Mouse (Mus musculus): Measurements from ENCODE around the gene Dppa2. TPM values are rescaled to one million over a fixed set of nuclear protein-coding genes. Genes with fewer than 3 reads are reported as not detected.
"Not testable (repeated sequence)": the region's sequence is repeated elsewhere in the genome, so short reads cannot be mapped to it uniquely, and the experiment has no call there.

The Dppa2 gene
- not detected for total RNA-seq (2021)
- long read RNA-seq, experiment 1 = 0 reads
- long read RNA-seq, experiment 2 = 0 reads

- DNase-seq (ENCODE audit: low spot score in 2 of 2) = no peak
Observed at GRCm38 (mm10) chr16:48303509-48303908, at the start of gene Dppa2. Gene Dppa2, plus strand, starts transcription at chr16:48303908.

GRCm38 (mm10) chr16:48254584-48254983 lies 49.1 kb upstream of the Dppa2 start:
- DNase-seq (ENCODE audit: low spot score in 2 of 2) = no peak

DNA sequence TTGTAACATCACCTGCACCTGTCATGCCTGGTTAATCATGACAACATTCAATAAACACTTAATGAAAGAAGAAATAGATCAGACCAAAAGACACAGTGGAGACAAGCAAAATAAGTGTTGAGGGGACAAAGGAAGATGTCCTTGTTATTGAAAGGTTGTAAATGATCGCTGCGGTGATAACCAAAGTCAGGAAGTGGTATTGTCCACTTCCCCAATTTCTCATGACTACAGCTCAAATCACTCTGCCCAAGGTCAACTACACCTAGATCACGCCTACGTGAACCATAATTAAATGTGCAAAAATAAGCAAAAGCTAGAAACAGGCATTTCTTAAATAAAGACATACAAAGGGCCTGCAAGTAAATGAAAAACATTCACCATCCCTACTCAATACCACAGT lies 44.2 kb upstream of the Dppa2 start:
- no peak for DNase-seq (ENCODE audit: low spot score in 2 of 2)

- no peak for DNase-seq (ENCODE audit: low spot score in 2 of 2)
Observed at GRCm38 (mm10) chr16:48262901-48263300, 40.8 kb upstream of the Dppa2 start.

- DNase-seq (ENCODE audit: low spot score in 2 of 2) = no peak
Observed at GRCm38 (mm10) chr16:48265856-48266255, 37.9 kb upstream of the Dppa2 start.

DNA sequence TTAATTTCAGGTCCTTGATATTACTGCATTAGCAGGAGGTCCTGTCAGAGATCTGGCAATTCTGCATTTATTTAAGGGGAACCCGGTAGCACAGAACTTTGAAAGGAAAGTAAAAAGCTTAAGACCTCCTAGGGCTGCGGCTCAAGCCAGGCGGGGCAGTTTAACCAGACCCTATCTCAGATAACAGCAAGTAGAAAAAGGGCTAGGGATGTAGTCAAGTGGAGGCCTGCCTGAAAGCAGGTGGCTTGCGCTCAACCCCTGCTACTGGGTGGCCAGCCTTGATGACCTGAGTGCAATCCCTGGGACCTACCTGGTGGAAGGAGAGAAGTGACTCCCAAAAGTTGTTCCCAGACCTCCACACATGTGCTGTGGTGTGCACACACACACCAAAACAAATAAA lies 26.8 kb upstream of the Dppa2 start:
- no peak for DNase-seq (ENCODE audit: low spot score in 2 of 2)

DNA sequence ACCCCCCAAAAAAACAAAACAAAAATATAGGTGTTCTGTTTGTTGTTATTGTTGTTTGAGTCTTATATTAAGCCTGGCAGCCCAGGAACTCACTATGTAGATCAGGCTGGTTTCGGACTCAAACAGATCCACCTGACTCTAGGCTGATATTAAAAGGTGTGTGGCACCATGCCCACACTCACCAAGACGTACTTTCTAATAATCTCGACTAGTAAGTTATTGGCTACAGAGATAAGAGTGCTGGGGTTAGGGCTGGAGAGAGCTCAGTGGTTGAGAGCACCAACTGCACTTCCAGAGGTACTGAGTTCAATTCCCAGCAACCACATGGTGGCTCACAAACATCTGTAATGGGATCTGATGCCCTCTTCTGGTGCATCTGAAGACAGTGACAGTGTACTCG lies 22.8 kb upstream of the Dppa2 start:
- no peak for DNase-seq (ENCODE audit: low spot score in 2 of 2)

DNA sequence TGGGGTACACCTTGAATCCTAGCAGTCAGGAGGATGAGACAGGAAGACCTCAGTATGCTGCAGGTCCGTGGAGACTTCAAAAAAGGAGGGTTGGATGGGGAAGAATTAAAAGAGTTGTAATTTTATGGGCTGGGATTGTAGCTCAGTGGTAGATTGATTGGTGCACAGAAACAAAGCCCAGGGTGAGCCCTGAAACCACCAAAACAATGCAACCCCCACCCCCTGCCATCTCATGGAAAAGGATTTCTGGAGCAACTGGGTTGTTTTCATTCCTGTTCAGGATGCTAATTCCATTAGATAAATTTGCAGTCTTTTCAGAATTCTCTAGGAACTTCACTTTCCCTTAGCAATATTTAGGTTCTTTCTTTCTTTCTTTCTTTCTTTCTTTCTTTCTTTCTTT lies 20.9 kb upstream of the Dppa2 start:
- DNase-seq (ENCODE audit: low spot score in 2 of 2) = no peak

- no peak for DNase-seq (ENCODE audit: low spot score in 2 of 2)
Observed at GRCm38 (mm10) chr16:48283517-48283916, 20.2 kb upstream of the Dppa2 start, which contains the start of gene Dppa4. Gene Dppa4, plus strand, starts transcription at chr16:48283733.

GRCm38 (mm10) chr16:48285517-48285916 lies 18.2 kb upstream of the Dppa2 start:
- DNase-seq (ENCODE audit: low spot score in 2 of 2) = no peak

DNA sequence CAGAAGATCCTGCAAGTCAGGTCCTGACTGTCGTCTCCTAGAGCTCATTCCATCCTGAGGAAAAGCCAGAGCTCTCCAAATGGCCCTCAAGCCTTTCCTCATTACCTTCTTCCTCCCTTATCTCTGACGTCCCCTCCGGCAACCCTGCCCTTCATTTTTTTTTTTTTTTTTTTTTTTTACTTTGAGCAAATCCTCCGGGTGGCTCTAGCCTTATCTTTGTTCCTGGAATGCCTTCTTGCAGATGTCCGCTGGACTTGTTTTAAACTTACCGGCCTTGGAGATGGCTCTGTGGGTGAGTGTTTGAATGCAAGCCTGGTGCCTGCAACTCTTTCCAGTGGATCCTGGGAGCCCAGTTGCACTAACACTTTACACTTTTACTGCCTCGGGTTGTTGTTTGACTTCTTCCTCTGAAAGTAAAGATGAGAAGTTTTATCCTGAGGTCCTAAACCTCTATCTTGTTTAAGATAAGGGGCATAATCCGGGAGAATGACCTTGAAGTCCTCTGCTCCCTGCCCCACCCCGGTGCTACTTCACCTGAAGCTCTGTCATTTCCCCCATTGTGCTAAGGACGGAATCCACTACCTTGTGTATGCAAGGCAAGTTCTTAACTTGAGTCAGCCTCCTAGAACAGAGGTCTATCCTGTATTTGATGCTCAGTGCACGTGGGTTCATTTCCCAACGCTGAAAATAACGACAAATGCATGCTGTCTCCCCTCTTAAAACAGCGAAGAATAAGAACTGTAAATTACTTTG lies 6.1 kb upstream of the Dppa2 start:
- no peak for DNase-seq (ENCODE audit: low spot score in 2 of 2)

DNA sequence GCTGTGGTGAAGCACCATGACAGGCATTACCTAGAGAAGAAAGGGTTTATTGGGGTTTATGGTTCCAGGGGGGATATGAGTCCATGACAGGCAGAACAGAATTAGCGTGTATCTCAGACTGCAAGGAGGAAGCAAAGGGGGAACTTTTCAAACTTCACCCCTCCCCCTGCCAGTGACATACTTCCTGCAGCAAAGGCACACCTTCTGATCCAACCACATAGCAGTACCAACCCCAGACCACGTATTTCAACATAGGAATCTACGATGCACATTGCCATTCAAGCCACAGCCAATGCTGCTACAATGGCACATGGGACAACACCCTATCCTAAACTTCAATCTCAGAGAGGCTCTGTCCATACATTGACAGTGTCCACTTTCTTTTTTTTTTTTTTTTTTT lies 3.8 kb upstream of the Dppa2 start:
- no peak for DNase-seq (ENCODE audit: low spot score in 2 of 2)

DNA sequence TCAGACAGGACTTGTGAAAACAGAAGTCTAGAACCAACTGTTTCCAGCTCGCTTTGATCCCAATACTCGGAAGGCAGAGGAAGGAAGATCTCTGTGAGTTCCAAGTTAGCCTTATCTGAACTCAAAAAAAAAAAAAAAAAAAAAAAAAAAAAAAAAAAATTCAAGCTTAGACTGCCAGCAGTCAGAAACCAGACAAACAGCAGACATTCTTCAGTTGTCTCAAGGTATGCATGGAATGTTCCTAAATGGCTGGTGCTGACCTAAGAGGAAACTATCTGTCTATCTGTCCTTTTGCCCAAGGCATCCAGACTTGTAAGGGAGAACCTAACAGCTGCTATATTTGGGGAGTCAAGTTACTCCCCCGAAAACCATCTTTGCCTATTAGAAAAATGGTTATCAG lies 275 bp downstream of the Dppa2 start:
- DNase-seq (ENCODE audit: low spot score in 2 of 2) = no peak

- DNase-seq (ENCODE audit: low spot score in 2 of 2) = not testable (repeated sequence)
Observed at GRCm38 (mm10) chr16:48308916-48309315, 5.2 kb downstream of the Dppa2 start.

GRCm38 (mm10) chr16:48309912-48310630 lies 6.4 kb downstream of the Dppa2 start:
- no peak for DNase-seq (ENCODE audit: low spot score in 2 of 2)

- no peak for DNase-seq (ENCODE audit: low spot score in 2 of 2)
Observed at GRCm38 (mm10) chr16:48315294-48315693, 11.6 kb downstream of the Dppa2 start.

DNA sequence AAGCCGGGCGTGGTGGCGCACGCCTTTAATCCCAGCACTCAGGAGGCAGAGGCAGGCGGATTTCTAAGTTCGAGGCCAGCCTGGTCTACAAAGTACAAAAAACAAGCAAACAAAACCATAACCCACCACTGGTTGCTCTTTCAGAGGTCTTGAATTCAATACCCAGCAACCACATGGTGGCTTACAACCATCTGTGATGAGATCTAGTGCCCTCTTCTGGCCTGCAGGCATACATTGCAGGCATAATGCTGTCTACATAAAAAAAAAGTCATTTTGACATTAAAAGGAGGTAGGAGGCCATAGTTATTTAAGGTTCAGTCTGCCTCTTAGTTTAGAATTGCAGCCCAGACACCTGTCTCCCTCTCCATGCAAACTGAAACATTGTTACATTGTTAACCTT lies 17.1 kb downstream of the Dppa2 start:
- no peak for DNase-seq (ENCODE audit: low spot score in 2 of 2)

- no peak for DNase-seq (ENCODE audit: low spot score in 2 of 2)
Observed at GRCm38 (mm10) chr16:48323133-48323532, 19.4 kb downstream of the Dppa2 start.

GRCm38 (mm10) chr16:48323602-48324345 lies 20.1 kb downstream of the Dppa2 start:
- no peak for DNase-seq (ENCODE audit: low spot score in 2 of 2)

DNA sequence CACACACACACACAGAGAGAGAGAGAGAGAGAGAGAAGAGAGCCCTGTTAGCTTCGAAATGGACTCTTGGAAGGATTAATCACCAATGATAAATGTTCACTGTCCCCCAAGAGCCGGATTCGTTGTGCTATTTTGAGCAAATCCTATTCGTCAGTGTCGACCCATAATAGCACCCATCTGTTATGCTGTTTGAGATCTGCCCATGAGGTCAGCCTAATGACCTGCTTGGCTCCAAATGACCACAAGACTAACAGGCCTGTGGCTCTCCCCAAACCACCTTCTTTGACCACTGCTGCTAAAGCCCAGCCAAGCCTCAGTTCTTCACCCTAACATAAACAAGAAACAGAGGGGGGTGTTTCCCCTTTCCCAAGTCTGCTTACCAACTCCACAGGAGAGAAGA lies 23.2 kb downstream of the Dppa2 start:
- DNase-seq (ENCODE audit: low spot score in 2 of 2) = no peak

DNA sequence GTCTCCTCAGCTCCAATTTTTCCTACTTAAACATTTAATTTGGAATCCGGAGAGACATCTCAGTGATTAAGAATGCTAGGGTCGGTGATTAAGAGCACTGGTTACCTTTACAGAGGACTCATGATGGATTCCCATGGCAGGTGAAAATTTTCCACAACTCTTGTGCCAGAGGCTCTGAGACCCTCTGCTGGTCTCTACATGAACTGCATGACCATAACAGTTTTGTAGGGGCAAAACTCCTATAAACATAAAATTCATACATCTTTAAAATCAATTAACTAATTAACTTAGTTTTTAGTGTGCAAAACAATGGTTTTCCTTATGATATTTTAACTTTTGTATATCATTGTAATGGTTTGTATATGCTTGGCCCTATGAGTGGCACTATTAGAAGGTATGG lies 24.7 kb downstream of the Dppa2 start:
- no peak for DNase-seq (ENCODE audit: low spot score in 2 of 2)

GRCm38 (mm10) chr16:48331822-48332221 lies 28.1 kb downstream of the Dppa2 start:
- no peak for DNase-seq (ENCODE audit: low spot score in 2 of 2)

Data from gastrocnemius, postnatal 4 days (tissue).